Mouse (Mus musculus): ENCODE measurements at regions not wholly inside any gene's neighbourhood (a gene's known extent, or its start where the extent isn't known, plus 50 kb on each side); places are given as distances from the start of the nearest gene placed in this dataset.

GRCm38 (mm10) chr3:148233616-148234015 is 756.7 kb downstream of the Adgrl2 start:
- TF ChIP-seq POLR2A (IDR thresholded peaks at IDR 0.05; ENCODE audit: extremely low read depth, insufficient read depth, low read length) (no peak), CTCF (IDR thresholded peaks at IDR 0.05; ENCODE audit: extremely low read depth, insufficient read depth, low read length) (no peak)
